Mouse (Mus musculus): ENCODE results near the gene Hemk1.

DNA sequence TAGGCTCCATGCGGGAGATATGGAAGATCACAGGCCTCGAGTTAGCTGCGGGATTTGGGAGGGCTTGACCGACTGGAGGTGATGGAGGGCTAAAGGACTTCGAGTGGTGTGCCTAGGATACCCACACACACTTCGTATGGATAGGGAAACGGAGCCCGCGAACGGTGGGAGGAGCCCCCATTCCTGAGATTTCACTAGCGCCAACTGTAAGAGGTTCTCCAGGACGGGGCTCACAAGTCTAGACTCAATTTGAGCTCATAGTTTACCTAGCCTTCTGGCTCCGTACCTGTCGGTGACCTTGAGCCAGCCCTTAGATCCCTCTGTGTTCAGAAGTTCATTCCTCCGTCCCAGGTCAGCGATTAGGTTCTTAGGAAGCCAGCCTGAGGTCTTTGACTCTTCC is 41.1 kb downstream of the Hemk1 start:
- TF ChIP-seq CTCF (conservative IDR thresholded peaks at IDR 0.05; ENCODE audit: low read length) (no peak), POU5F1 (IDR thresholded peaks at IDR 0.05; ENCODE audit: borderline replicate concordance, low read length) (no peak)

Measured in E14TG2a.4 (cell line).